Mouse (Mus musculus) hindbrain, embryonic 14.5 days (tissue): ENCODE measurements at regions not wholly inside any gene's neighbourhood (a gene's known extent, or its start where the extent isn't known, plus 50 kb on each side); places are given as distances from the start of the nearest gene placed in this dataset.

Experiments used
- ATAC-seq: fragments of 200-750 bp; cut with Nextera tagmentation; 2 replicates; pipeline ENCODE4 v1.8.0; 2017; ENCODE audit warnings: moderate number of reproducible peaks, mild to moderate bottlenecking, moderate TSS enrichment, moderate library complexity; ENCODE audit not compliant: low FRiP score
- DNase-seq: peaks from one replicate; pipeline ENCODE4 v3.0.0-alpha.2; 2015; ENCODE audit warnings: low spot score
- H3K27ac ChIP-seq: fragments of 300-500 bp; sonication (generic); 2 replicates; pipeline ENCODE4 v1.5.1; 2014; ENCODE audit warnings: mild to moderate bottlenecking, moderate library complexity
- H3K27me3 ChIP-seq: fragments of 300-500 bp; sonication (generic); 2 replicates; pipeline ENCODE4 v1.6.1; 2014; ENCODE audit warnings: mild to moderate bottlenecking, low read length, mixed read lengths; ENCODE audit not compliant: control insufficient read depth, insufficient read depth
- H3K36me3 ChIP-seq: fragments of 300-500 bp; sonication (generic); replicated peaks from 2 replicates; pipeline ENCODE4 v1.6.1; 2014; ENCODE audit not compliant: control insufficient read depth, insufficient read depth
- H3K4me1 ChIP-seq: fragments of 300-500 bp; sonication (generic); replicated peaks from 2 replicates; pipeline ENCODE4 v1.6.1; 2014; ENCODE audit warnings: antibody characterized with exemption, low read length, mixed read lengths; ENCODE audit not compliant: control insufficient read depth, insufficient read depth
- H3K4me2 ChIP-seq: fragments of 300-500 bp; sonication (generic); replicated peaks from 2 replicates; pipeline ENCODE4 v1.6.1; 2014; ENCODE audit warnings: mild to moderate bottlenecking, moderate library complexity
- H3K4me3 ChIP-seq: fragments of 300-500 bp; sonication (generic); replicated peaks from 2 replicates; pipeline ENCODE4 v1.5.1; 2014; ENCODE audit warnings: mild to moderate bottlenecking, low read length
- H3K9ac ChIP-seq: fragments of 300-500 bp; sonication (generic); 2 replicates; pipeline ENCODE4 v1.6.1; 2014
- H3K9me3 ChIP-seq: fragments of 300-500 bp; sonication (generic); 2 replicates; pipeline ENCODE4 v1.6.1; 2016; ENCODE audit warnings: low read length; ENCODE audit not compliant: control insufficient read depth
- WGBS: fragments of 180-500 bp; shearing (Covaris S2); extraction: QIAGEN DNeasy Blood & Tissue Kit; methylation state at CpG from one replicate; pipeline ENCODE4 v1.1.7; 2014; 5-methylcytosine and 5-hydroxymethylcytosine counted together

GRCm38 (mm10) chr5:54178966-54179547, 180.8 kb downstream of the Stim2 start:
- Histone ChIP-seq H3K36me3 (no peaks in the 10 kb centered on the region), H3K27ac (no peak overlapping the region), H3K4me2 (no peak overlapping the region), H3K4me3 (no peak overlapping the region), H3K4me1 (peaks cover 19% of the 10 kb centered on the region), H3K27me3 (no peaks in the 10 kb centered on the region), H3K9me3 (peaks cover 5% of the 10 kb centered on the region; the same call in 1 of the 2 replicates), H3K9ac (no peak overlapping the region)
- no peak for ATAC-seq
- no peak for DNase-seq
- 56% methylated on average over 13 of the region's 13 CpGs for WGBS

GRCm38 (mm10) chr5:54180192-54180611, 181.9 kb downstream of the Stim2 start:
- Histone ChIP-seq H3K9ac (no peak overlapping the region), H3K27ac (peak overlapping the region; percentile 22; the same call in 1 of the 2 replicates), H3K9me3 (no peaks in the 10 kb centered on the region), H3K27me3 (no peaks in the 10 kb centered on the region), H3K4me2 (no peak overlapping the region), H3K36me3 (no peaks in the 10 kb centered on the region), H3K4me3 (no peak overlapping the region), H3K4me1 (peaks cover 19% of the 10 kb centered on the region)
- WGBS, result 19% methylated on average over 2 of the region's 2 CpGs
- peak; percentile 56; the same call in 1 of the 2 replicates for ATAC-seq
- no peak for DNase-seq

GRCm38 (mm10) chr5:54180640-54181326, 182.5 kb downstream of the Stim2 start:
- ATAC-seq (peak; percentile 49; the same call in 1 of the 2 replicates), DNase-seq (no peak)
- Histone ChIP-seq H3K4me2 (peak overlapping the region; percentile 49), H3K27ac (peak overlapping the region; percentile 22), H3K4me3 (0 out of 2 replicates have a peak overlapping the region, but pooled peaks have one; percentile 17), H3K36me3 (no peaks in the 10 kb centered on the region), H3K4me1 (peaks cover 19% of the 10 kb centered on the region), H3K9ac (peak overlapping the region; percentile 41), H3K9me3 (no peaks in the 10 kb centered on the region), H3K27me3 (no peaks in the 10 kb centered on the region)
- WGBS, result 27% methylated on average over 10 of the region's 10 CpGs

DNA sequence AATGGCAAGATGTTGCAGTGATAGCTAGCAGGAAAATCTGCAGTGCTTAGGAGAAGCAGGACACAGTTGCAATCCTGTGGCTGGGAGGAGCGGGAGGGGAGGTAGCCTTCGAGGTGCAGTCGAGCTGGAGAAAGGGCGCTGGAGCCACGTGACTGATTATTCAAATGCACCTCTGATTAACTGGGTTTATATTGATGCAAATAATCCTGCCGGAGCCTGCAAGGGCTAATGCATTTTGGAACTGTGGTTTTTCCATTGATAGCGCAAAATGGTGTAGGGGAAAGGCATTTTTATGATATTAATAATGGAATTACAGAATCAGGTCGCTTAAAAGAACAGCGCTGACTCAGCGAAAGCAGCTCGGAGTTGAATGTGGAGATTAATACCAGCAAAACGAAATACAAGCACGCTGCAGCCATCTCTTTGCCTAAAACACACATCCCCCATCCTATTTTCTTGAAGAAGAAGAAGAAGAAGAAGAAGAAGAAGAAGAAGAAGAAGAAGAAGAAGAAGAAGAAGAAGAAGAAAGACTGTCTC, 183.1 kb downstream of the Stim2 start:
- H3K4me1 ChIP-seq, result peaks cover 19% of the 10 kb centered on the region
- no peaks in the 10 kb centered on the region for H3K9me3 ChIP-seq
- no peaks in the 10 kb centered on the region for H3K36me3 ChIP-seq
- H3K27ac ChIP-seq, result peak overlapping the region; percentile 22
- WGBS, result 13% methylated on average over 13 of the region's 13 CpGs
- peak overlapping the region; percentile 49 for H3K4me2 ChIP-seq
- peak overlapping the region; percentile 17 for H3K4me3 ChIP-seq
- peak; percentile 52; the same call in 1 of the 2 replicates for ATAC-seq
- DNase-seq, result peak; percentile 54
- H3K9ac ChIP-seq, result peak overlapping the region; percentile 41
- H3K27me3 ChIP-seq, result no peaks in the 10 kb centered on the region

DNA sequence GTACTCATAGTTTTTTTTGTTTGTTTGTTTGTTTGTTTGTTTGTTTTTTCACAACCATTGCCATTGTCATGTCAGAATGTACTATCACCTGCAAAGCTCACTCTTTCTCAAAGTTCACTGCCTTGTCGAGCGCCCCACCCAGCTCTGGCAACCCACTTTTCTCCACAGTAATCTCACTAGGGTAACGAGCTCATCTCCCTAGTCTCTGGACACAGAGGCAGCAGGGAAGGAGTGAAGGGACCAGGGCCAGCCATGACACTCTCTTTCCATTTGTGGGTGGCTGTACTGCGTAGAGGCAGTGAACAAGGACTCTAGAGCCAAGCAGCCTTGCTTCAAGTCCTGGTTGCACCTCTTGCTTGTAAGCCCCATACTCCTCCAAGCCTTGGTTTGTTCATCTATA, 184.5 kb downstream of the Stim2 start:
- H3K9me3 ChIP-seq, result no peaks in the 10 kb centered on the region
- no peak overlapping the region for H3K9ac ChIP-seq
- H3K4me1 ChIP-seq, result peaks cover 19% of the 10 kb centered on the region
- no peak overlapping the region for H3K4me3 ChIP-seq
- H3K27ac ChIP-seq, result no peak overlapping the region
- no peak for ATAC-seq
- no peak overlapping the region for H3K4me2 ChIP-seq
- no peaks in the 10 kb centered on the region for H3K27me3 ChIP-seq
- no peak for DNase-seq
- no peaks in the 10 kb centered on the region for H3K36me3 ChIP-seq
- 85% methylated on average over 4 of the region's 4 CpGs for WGBS

- Histone ChIP-seq H3K9ac (no peak overlapping the region), H3K4me2 (no peak overlapping the region), H3K4me1 (peaks cover 14% of the 10 kb centered on the region), H3K27ac (0 out of 2 replicates have a peak overlapping the region, but pooled peaks have one; percentile 14), H3K9me3 (no peaks in the 10 kb centered on the region), H3K36me3 (no peaks in the 10 kb centered on the region), H3K27me3 (no peaks in the 10 kb centered on the region), H3K4me3 (no peak overlapping the region)
- no peak for DNase-seq
- ATAC-seq, result 0 out of 2 replicates have a peak, but pooled peaks have one; percentile 15
- WGBS, result 60% methylated on average over 4 of the region's 4 CpGs
These were observed 187.4 kb downstream of the Stim2 start for GRCm38 (mm10) chr5:54185662-54186061.

DNA sequence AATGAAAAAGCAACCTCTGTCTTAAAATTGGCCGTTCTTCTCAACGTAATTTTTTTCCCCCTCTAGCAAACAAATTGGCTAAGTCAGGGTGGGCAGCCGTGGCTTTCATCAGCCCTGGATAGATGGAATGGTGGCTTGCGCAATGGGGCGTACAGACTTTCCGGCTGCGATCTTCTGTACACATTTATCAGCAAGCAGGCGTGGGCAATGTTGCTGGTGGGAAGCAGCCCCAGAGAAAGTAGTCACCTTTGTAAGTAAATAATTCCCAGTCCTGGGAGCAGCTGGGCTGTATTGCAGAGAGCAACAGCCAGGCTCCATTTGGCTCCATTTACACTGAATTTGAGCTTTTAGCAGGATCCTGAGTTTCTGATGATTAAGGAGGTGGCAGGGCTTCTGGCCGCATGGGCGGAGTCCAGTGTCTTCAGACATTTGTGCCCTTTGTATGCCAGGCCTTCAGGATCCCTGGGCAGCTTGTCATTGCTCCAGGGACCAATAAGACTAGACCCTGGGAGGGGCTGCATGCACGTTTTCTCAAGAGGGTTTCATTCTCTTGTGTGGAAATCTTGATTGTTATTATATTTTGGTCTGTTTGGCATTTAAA, 187.9 kb downstream of the Stim2 start:
- DNase-seq, result no peak

GRCm38 (mm10) chr5:54191688-54192087, 193.4 kb downstream of the Stim2 start:
- WGBS, result 76% methylated on average over 4 of the region's 4 CpGs
- H3K9me3 ChIP-seq, result no peaks in the 10 kb centered on the region
- H3K4me3 ChIP-seq, result no peak overlapping the region
- no peak overlapping the region for H3K27ac ChIP-seq
- DNase-seq (peak; percentile 76), ATAC-seq (no peak)
- H3K4me1 ChIP-seq, result no peaks in the 10 kb centered on the region
- H3K27me3 ChIP-seq, result no peaks in the 10 kb centered on the region
- H3K9ac ChIP-seq, result no peak overlapping the region
- H3K36me3 ChIP-seq, result no peaks in the 10 kb centered on the region
- H3K4me2 ChIP-seq, result no peak overlapping the region

More for the DNA sequence above, 187.9 kb downstream of the Stim2 start:
- peaks cover 9% of the 10 kb centered on the region for H3K4me1 ChIP-seq
- no peaks in the 10 kb centered on the region for H3K9me3 ChIP-seq
- no peak overlapping the region for H3K4me2 ChIP-seq
- no peaks in the 10 kb centered on the region for H3K36me3 ChIP-seq
- H3K27me3 ChIP-seq, result no peaks in the 10 kb centered on the region
- peak; percentile 56; the same call in 1 of the 2 replicates for ATAC-seq
- H3K4me3 ChIP-seq, result no peak overlapping the region
- H3K9ac ChIP-seq, result no peak overlapping the region
- H3K27ac ChIP-seq, result 0 out of 2 replicates have a peak overlapping the region, but pooled peaks have one; percentile 14
- 68% methylated on average over 11 of the region's 11 CpGs for WGBS

DNA sequence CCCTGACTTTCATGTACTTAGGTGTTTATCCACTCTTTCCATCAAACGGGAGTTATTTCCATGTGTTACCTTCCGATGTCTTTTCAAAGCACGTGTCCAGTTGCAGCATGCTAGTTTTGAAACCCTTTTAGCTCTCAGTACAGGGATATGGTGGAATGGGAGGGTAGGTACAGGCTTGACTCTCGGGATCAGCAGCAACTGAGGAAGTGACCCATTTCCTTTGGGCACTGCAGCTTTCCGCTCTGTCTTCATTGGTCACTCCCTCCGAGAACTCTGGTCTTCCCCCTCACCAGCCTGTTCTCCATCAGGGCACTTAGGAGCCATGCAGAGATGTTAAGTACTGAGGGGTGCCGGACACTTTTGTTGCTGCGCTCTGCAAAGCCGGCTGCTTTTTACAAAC, 196.5 kb downstream of the Stim2 start:
- WGBS, result 77% methylated on average over 9 of the region's 9 CpGs
- H3K9me3 ChIP-seq, result no peaks in the 10 kb centered on the region
- no peaks in the 10 kb centered on the region for H3K4me1 ChIP-seq
- H3K4me2 ChIP-seq, result no peak overlapping the region
- no peaks in the 10 kb centered on the region for H3K36me3 ChIP-seq
- no peaks in the 10 kb centered on the region for H3K27me3 ChIP-seq
- no peak overlapping the region for H3K9ac ChIP-seq
- no peak for DNase-seq
- no peak overlapping the region for H3K27ac ChIP-seq
- H3K4me3 ChIP-seq, result no peak overlapping the region
- ATAC-seq, result no peak
